Mouse (Mus musculus) adrenal gland, adult 2 months (tissue): ENCODE data around the gene Ugt1a2. TPM values are rescaled to one million over a fixed set of nuclear protein-coding genes. Genes with fewer than 3 reads are reported as not detected.
"Not testable (repeated sequence)": the region's sequence is repeated elsewhere in the genome, so short reads cannot be mapped to it uniquely, and the experiment has no call there.

Experiments
- DNase-seq: peaks from one replicate; pipeline ENCODE4 v3.0.0; 2021
- polyA plus RNA-seq: library from polyadenylated mRNA; depleted of rRNA; stranded (reverse); fragments of >200 nt; gene quantifications from 2 replicates; pipeline ENCODE4 v1.2.3, GENCODE M21; 2012
- total RNA-seq, 2 experiments: library from RNA; stranded (reverse); gene quantifications; 2 replicates each; pipeline ENCODE4 v1.2.3; 2021

The Ugt1a2 gene
- total and polyA plus RNA-seq, 3 experiments, result 0.29 TPM; not detected in 2

DNA sequence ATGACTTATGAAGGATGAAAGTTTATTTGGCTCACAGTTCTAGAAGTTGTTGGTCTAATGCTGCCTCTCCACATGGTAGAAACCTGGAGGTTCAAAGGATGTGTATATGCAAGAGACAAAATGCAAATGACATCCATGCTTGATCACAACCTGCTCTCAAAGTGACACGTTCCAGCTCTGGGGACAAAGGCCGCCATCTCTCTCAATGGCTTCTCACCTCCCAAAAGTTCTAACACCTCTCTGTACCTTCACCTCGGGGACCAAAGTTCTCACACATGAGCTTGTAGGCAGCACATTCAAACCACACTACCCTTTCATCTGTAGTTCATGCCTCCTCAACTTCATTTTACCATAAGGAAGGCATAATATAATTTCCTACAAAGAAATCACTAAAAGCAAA is 17.2 kb downstream of the Ugt1a2 start:
- no peak for DNase-seq

DNA sequence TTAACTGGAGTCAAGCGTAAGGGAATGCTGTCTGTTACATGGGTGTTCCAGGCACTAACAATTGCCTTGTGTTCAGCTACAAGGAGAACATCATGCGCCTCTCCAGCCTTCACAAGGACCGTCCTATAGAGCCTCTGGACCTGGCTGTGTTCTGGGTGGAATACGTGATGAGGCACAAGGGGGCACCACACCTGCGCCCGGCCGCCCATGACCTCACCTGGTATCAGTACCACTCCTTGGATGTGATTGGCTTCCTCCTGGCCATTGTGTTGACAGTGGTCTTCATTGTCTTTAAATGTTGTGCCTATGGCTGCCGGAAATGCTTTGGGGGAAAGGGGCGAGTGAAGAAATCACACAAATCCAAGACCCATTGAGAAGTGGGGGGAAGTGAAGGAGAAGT is 17.6 kb downstream of the Ugt1a2 start:
- no peak for DNase-seq

DNA sequence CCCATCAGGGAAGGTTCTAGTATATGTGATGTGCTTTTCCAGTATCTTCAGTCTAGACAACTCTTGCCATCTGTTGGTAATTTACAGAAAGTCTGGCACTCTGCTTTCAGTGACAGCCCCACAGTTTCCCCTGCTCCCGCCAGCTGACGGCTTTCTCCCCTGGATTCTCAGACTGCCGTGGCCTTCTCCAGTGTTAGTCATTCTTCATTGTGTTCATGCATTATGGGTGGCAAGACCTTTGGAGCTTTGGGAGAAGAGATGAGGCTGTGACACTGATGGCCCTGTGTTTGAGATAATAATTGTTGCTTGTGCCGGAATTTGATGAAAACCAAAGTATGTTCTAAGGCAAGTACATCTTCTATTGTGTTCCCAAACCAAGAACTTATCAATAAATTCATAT is 18.2 kb downstream of the Ugt1a2 start:
- no peak for DNase-seq

DNA sequence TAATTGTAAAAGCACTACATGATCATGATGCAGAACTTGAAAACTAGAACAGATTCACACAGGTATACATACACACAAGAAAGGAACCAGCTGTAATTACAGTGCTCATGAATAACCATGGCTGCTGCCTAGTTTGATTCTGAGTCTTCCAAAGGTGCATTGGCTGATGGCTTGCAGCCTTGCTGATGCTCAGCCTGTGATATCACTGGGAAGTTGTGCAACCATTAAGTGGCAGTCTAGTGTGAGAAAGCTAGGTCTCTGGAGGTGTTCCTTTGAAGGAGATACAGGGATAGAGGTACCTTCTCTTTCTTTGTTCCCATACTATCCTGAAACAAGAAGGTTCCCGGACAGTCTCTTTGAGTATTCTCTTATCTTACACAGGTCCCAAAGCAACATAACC is 18.7 kb downstream of the Ugt1a2 start:
- DNase-seq, result no peak

DNA sequence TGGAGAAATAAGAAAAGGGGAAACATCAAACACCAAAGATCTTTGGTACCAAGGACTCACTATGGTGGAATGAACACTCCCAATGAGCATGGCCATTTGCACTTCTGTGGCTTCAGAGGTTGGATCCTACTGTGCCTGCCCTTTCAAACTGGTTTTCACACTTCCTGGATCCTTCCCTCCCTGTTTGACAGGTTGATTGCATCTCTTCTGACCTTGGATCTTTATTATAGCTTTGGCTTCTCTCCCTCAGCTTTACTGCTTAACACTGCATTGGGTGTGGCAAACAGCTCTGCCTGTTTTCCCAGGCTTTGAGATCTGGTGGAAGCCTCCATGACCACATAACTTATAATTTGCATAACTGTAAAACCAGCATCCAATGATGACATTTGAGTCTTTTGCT is 19.9 kb downstream of the Ugt1a2 start:
- no peak for DNase-seq

DNA sequence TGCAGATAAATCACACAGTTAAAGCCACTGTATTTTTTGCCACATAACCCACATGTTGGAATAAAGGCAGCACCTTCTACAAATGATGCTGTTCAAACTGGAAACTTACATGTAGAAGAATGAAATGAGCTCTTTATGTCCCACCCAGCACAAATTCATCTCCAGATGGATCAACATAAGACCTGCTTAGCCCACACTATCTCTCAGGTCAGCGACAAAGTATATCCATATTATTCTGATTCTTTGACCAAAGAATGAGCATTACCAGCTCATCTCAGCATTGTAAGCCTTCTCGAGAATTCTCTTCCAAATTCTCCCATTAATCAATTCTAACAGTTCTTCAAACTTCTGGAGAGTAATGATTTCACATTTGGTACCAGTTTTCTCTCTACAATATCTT is 21.8 kb downstream of the Ugt1a2 start:
- no peak for DNase-seq

DNA sequence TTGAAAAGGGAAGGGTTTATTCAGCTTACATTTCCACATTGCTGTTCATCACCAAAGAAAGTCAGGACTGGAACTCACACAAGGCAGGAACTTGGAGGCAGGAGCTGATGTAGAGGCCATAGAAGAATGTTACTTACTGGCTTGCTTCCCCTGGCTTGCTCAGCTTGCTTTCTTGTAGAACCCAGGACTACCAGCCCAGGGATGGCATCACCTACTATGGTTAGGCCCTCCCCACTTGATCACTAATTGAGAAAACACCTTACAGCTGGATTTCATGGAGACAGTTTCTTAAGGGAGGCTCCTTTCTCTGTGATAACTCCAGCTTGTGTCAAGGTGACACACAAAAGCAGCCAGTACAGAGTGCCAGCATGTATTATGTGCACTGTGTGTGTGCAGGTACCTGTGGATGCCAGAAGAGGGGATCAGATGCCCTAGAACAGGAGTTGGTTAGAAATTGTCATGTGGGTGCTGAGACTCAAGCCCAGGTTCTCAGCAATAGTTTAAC is 22.7 kb downstream of the Ugt1a2 start:
- not testable (repeated sequence) for DNase-seq

DNA sequence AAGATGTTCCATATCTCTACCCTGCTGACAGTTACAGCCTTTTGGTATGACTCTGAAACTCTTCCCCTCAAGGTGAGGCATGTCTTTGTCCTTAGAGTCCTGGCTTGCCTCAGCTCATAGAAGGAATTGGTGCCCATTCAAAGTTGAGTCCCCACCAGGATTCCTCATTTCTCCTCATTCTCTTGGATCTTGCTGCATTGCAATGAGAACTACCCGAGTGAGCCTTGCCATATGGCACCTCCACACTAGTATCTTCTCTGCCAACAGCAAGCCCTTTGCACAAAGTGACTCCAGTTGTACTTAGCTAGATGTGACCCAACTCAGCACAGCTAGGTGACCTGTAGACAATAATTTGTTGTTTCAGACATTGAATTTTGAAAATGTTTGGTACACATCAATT is 23.2 kb downstream of the Ugt1a2 start:
- DNase-seq, result no peak

DNA sequence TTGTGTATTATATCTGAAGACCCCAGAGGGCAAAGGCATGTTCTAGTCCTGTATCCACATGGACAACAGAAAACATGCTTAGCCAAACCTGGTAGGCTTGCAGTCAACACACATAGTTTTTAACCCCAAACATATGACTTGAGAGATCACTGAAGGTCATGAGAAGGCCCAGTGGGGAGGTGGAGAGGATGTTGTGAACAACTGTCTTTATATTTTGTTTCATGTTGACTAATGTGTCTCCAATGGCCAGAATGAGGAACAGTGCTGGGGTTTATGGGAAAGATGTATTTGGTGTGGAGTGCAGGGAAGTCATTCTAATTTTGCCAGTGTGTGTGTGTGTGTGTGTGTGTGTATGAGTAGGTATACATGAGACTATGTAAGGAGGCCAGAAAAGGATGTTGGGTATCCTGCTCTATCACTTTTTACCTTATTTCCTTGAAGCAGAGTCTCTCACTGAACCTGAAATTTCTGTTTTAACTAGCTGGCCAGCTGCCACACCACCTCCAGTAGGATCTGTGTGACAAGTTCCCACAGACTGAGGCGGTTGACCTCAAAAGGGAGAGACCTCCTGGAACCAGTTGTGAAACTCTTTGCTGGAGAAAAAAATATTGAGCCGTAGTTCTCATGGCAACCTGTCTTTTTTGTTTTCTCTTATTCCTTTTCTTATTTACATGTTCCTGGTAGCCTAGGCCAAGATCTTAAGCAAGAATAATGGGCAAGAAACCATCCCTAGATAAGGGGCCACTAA is 23.8 kb downstream of the Ugt1a2 start:
- DNase-seq, result peak; percentile 66

DNA sequence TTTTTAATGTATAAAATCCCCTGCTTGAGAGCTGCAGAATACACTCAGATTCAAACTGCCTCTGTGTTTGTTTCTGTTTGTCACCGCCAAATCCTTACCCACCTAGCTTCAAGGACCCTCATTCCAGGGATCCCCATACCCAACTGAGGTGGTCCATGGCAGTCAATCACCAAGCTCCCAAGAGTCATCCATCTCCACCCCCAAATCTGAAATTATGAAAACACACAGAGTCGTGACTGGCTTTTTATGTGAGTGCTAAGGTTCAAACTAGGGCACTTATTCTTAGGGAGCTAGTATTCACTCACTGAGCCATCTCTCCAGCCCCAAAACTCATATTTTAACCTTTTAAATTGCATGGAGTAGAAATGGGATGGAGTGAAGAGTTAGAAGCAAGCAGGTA is 24.9 kb downstream of the Ugt1a2 start:
- not testable (repeated sequence) for DNase-seq

DNA sequence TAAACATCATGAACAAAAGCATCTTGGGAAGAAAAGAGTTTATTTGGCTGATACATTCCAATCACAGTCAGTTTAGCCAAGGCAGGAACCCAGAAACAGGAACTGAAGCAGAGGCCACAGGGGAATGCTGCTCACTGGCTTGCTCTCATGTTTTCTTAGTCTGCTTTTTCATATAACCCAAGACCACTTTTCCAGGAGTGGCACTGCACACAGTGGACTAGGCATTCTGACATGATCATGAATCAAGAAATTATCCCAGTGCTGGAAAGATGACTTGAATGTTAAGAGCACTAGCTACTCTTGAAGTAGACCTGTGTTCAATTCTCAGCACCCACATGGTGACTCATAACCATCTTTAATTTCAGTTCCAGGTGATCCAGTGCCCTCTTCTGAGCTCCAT is 25.3 kb downstream of the Ugt1a2 start:
- no peak for DNase-seq

DNA sequence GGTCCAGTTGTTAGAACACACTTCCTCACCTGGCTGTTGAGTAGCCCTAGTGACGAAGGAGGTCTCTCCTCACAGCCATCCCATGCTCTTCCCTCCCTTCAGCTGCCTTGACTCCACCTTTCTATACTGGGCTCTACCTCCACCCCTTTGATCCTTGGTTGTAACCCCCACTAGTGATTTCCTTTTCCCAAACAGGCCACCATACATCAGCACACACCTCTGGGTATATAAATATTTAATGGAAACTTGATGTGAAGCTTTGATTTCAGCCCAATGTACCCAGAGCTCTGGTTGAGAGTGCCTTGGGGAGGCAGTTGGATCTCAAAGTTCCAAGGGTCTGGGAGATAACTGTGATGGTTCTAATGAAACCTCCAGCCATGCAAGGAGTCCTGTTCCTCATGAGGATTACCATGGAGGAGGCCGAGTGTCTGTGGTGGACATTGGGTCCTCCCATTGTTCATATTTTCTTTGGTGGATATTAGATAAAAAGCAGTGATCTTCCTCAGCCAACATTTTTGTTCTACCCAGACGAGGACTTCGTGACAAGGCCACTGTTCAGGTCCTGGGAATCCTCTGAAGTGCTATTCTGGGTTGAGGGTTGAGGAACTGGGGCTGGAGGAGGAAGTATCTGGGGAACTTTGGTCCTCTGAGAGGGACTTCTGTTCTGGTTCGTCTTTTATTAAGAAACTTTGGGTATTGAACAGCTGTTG is 26.4 kb downstream of the Ugt1a2 start, which contains the start of gene Mroh2a:
Gene Mroh2a (plus strand): TSS at position 317 of the 710 bp plus-strand sequence.
- DNase-seq, result no peak

DNA sequence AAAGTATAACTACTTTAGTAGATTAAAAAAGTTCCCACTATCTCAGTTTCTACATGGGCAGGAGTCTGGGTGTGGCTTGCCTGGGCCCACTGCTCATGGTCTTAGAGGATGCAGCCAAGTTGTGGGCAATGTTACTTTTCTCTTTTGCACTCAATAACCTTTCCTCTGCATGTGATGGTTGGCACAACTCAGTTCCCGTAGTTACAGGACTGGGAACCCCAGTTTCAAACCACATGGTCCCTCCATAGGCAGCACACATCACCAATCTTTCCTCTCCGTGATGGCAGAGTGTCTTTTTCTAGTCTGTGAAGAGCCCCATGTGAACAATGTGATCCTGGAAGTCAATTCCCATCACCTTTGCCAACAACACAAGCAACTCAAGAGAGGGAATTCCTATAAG is 27.1 kb downstream of the Ugt1a2 start:
- no peak for DNase-seq

DNA sequence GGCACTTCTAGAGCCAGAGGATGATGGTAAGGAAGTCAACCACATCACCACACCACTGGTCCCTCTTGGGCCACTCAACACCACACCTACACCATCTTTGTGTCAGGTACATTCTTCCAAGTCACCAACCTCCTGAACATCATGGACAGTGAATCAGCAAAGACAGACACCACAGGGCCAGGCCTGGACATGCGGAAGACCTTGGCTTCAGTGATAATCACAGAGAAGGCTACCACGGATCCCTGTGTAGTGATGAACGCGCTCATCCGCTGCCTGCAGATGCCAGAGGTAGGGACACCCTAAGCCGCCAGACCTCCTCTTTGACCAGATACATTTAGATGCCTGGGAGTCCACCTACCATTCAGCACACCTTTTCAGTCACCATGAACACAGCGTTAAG is 27.7 kb downstream of the Ugt1a2 start:
- no peak for DNase-seq

DNA sequence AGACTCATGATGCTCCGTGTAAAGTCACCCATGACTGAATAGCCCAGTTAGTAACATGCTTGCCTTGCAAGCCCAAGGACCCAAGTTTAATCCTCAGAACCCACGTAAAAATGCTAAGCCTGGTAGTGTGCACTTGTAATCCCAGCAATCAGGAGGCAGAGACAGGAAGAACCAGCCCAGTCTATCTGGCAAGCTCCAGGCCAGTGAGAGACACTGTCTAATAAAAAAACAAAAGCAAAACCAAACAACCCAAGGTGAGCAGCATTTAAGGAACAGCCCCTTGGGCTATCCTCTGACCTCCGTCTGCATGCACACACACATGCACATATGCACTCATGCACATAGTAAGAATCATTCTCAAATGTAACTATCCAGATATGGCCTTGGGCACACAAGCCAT is 29.2 kb downstream of the Ugt1a2 start:
- DNase-seq, result no peak

DNA sequence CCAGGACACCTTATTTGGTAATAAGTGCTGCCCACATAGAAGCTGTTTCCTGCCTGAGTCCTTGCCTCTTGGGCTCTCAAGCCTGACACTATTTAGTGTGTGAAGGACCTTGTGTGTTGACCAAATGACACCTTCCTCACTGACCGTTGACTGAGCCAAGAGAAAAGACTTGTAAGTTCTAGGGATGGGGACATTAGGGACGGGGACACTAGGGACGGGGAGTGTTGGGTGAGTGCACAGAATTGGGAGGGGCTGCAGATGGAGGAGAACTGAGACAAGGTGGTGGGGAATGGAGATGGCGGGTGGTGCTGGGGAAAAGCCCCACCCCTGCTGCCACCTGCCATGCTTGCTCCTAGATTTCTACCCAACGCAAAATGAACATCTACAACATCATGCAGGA is 29.6 kb downstream of the Ugt1a2 start:
- DNase-seq, result no peak

DNA sequence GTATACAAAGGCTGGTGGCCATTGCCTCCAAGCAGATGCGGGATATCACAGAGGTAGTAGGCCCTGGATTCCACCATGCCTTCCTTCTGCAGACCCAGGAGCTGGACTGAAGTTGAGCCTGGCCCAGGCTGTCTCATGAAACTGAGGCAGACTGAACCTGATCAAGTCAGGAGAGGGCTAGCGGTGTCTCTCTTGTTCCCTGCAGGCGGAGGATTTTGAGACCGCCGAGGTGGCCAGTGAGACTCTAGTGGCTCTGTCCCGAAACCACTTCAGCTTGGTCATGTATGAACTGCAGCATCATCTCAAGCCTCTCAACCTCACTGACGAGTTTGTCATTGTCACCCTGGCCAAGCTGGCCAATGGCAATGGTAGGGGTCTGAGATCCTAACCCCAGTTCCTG is 30.0 kb downstream of the Ugt1a2 start:
- DNase-seq, result no peak

DNA sequence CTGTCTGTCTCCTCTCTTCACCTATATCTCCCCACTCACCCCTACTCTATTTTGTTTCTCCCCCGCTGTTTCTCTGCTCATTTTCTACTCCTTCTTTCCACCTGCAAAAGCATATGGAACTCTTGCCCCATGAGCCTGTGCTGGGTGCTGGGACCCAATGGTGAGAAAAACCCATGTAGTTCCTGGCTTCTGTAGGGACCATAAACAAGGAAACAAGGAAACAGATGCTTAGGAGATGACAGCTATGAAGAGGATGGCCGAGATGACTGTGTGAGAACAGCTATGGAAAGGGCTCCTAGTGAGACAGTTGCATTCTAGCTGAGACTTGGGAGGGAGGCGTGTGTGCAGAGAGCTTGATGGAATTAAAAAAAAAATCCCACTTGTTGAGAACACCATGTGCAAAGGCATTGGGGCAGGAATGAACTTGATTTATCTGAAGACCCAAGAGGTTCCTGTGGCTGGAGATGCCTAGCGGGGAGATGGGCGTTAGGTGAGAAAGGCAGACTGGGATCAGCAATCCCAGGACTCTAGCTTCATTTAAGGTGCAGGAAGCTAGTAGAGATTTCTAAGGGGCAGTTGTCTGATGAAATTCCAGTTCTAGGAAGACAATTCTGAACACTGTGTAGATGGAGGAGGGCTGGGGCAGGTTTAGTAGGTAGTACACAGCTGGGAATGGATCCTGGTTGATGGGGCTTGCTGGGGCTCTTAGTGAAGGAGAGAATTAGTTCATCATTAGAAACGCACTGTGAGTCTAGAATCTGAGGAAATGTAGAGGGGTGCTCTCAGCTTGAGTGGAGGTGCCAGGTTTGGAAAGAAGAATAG is 30.8 kb downstream of the Ugt1a2 start:
- no peak for DNase-seq

DNA sequence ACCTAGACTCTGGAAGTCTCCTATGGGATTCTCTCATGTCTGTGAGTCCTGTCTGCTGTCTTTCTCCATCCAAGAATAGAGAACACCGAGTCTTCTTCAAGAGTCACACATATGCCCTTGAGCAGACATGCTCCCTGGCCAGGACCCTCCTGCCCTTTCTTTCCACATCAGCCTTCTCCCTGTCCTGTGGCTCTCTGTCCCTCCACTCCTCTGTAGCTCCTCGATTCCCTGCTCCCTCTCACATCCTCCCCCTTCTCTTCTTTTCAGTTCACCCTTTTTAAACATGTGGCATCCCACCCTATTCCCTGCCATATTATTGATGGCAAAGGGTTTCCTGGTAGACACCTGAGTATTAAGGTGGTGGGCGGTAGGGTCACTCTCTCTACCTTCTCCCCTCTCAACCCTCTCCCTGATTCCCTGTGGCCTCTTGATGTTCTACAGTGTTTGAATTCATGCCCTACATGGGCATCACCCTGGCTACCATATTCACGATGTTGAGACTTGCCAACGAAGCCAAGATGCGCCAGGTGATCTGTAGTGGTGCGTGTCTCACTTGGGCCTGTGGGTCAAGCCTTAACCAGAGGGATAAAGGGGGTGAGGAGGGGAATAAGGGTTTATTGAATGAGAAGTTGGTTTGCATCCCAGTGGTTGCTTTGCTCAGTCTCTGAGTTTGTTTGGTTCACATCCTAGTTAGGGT is 31.6 kb downstream of the Ugt1a2 start:
- DNase-seq, result no peak

DNA sequence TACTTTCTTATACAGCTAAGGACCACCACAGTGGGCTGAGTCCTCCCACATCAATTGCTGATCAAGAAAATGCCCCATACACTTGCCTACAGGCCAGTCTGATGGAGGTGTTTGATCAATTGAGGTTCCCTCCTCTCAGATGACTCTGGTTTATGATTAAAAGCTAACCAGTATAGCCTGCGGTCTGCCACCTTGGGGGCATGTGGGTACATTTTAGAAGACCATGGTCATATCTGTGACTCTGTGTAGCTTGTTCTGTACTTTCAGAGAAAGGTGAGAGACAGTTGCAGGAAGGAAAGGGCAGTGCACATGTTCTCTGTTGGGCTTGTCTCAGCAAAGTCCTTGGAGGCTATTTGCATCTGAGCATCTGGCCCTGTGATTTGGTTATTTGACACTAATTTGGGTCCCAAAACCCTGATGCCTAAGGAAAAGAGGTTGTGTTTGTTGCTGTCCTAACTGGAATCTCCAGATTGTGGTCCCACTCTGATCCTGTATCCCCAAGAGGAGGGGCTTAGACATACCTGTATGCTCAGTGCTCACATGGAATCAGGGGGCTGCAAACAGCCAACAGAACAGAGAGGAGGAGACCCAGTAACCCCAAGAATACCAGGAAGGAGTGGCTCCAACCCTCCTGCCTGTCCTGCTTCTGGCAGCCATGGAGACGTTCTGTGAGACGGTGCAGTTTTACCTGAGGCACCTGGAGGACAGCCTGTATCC is 32.4 kb downstream of the Ugt1a2 start:
- DNase-seq, result no peak
